Mouse (Mus musculus) liver, embryonic 14.5 days (tissue): ENCODE data around the gene P2ry6. TPM values are rescaled to one million over a fixed set of nuclear protein-coding genes. Genes with fewer than 3 reads are reported as not detected.
A peak's percentile ranks its signal among the peaks of the same experiment; 100 is the strongest.

Experiments used
- ATAC-seq: fragments of 200-750 bp; cut with Nextera tagmentation; 2 replicates; pipeline ENCODE4 v1.8.0; 2017; ENCODE audit warnings: moderate number of reproducible peaks, mild to moderate bottlenecking, moderate library complexity; ENCODE audit not compliant: insufficient read depth
- DNase-seq, 3 experiments: peaks; one replicate each; pipeline ENCODE4 v3.0.0-alpha.2; 2012 to 2013; ENCODE audit warnings: low read depth in 3 of 3, low spot score in 3 of 3
- H3K27ac ChIP-seq: fragments of 300-500 bp; sonication (generic); 2 replicates; pipeline ENCODE4 v1.5.1; 2014; ENCODE audit warnings: moderate library complexity, mild to moderate bottlenecking, control low read depth, inconsistent platforms
- H3K27me3 ChIP-seq: fragments of 300-500 bp; sonication (generic); 2 replicates; pipeline ENCODE4 v1.6.1; 2014; ENCODE audit warnings: mild to moderate bottlenecking, low read length, moderate library complexity; ENCODE audit not compliant: control insufficient read depth, insufficient read depth
- H3K36me3 ChIP-seq: fragments of 300-500 bp; sonication (generic); replicated peaks from 2 replicates; pipeline ENCODE4 v1.6.1; 2014; ENCODE audit warnings: low read depth; ENCODE audit not compliant: control insufficient read depth, insufficient read depth
- H3K4me1 ChIP-seq, 2 experiments: fragments of 200-500 bp in 1 of 2; fragments of 300-500 bp in 1 of 2; sonication (generic) in 1 of 2; replicated peaks; 2 replicates each; pipeline ENCODE4 v1.6.1; 2012 to 2014; ENCODE audit warnings: antibody characterized with exemption in 1 of 2, inconsistent platforms in 1 of 2, low read length in 1 of 2; ENCODE audit not compliant: control insufficient read depth in 2 of 2, insufficient read depth in 2 of 2
- H3K4me2 ChIP-seq: fragments of 300-500 bp; sonication (generic); 2 replicates; pipeline ENCODE4 v1.6.1; 2014; ENCODE audit warnings: low read depth, mild to moderate bottlenecking, control low read depth, moderate library complexity
- H3K4me3 ChIP-seq, 2 experiments: fragments of 200-500 bp in 1 of 2; fragments of 300-500 bp in 1 of 2; sonication (generic) in 1 of 2; 2 replicates each; pipeline ENCODE4 v1.5.1; 2012 to 2014; ENCODE audit warnings: low read depth in 2 of 2, low read length in 2 of 2, mild to moderate bottlenecking in 2 of 2, control low read depth in 1 of 2, inconsistent platforms in 1 of 2, moderate library complexity in 1 of 2; ENCODE audit not compliant: insufficient read depth in 1 of 2
- H3K9ac ChIP-seq: fragments of 300-500 bp; sonication (generic); replicated peaks from 2 replicates; pipeline ENCODE4 v1.6.1; 2014; ENCODE audit warnings: mild to moderate bottlenecking, control low read depth, moderate library complexity
- H3K9me3 ChIP-seq: fragments of 300-500 bp; sonication (generic); 2 replicates; pipeline ENCODE4 v1.6.1; 2016; ENCODE audit warnings: low read length, mixed read lengths; ENCODE audit not compliant: control insufficient read depth
- CTCF ChIP-seq: IDR thresholded peaks from 2 replicates; pipeline ENCODE4 v1.5.1; 2016; ENCODE audit warnings: antibody characterized with exemption, low read depth, control low read depth
- EP300 ChIP-seq: IDR thresholded peaks from 2 replicates; pipeline ENCODE4 v1.6.1; 2016; ENCODE audit warnings: antibody characterized with exemption, low read depth
- WGBS: fragments of 180-500 bp; shearing (Covaris S2); extraction: QIAGEN DNeasy Blood & Tissue Kit; methylation state at CpG from one replicate; pipeline ENCODE4 v1.1.7; 2014; ENCODE audit not compliant: insufficient replicate concordance; 5-methylcytosine and 5-hydroxymethylcytosine counted together
- polyA plus RNA-seq, 2 experiments: library from polyadenylated mRNA; depleted of rRNA in 1 of 2; stranded (reverse) in 1 of 2; unstranded in 1 of 2; fragments of >200 nt; fragmentation: Nextera tagmentation in 1 of 2; extraction: Ambion mirVana in 1 of 2; gene quantifications; 2 replicates each; pipeline versions ENCODE4 v1.2.1 to v1.2.3; 2012 to 2014

The P2ry6 gene
- polyA plus RNA-seq, 2 experiments = 2.0 to 2.9 TPM

GRCm38 (mm10) chr7:100997215-100997614 is 22.8 kb upstream of the P2ry6 start:
- no peak overlapping the region for H3K4me2 ChIP-seq
- TF ChIP-seq EP300 (no peak), CTCF (no peak)
- ATAC-seq = peak; percentile 23; the same call in 1 of the 2 replicates
- no peak overlapping the region for H3K4me3 ChIP-seq
- no peak overlapping the region for H3K27ac ChIP-seq
- WGBS = 56% methylated on average over 1 of the region's 1 CpGs
- DNase-seq = no peak
- H3K4me1 ChIP-seq = peaks cover 0 to 11% of the 10 kb centered on the region in 2 experiments; a peak in 3 of 4 replicates
- H3K27me3 ChIP-seq = no peaks in the 10 kb centered on the region
- H3K36me3 ChIP-seq = no peaks in the 10 kb centered on the region
- H3K9ac ChIP-seq = no peak overlapping the region
- no peaks in the 10 kb centered on the region for H3K9me3 ChIP-seq

- Histone ChIP-seq H3K4me2 (no peak overlapping the region), H3K9me3 (no peaks in the 10 kb centered on the region), H3K4me1 (peaks cover 0 to 12% of the 10 kb centered on the region in 2 experiments; a peak in 3 of 4 replicates), H3K36me3 (no peaks in the 10 kb centered on the region), H3K27ac (no peak overlapping the region), H3K27me3 (no peaks in the 10 kb centered on the region), H3K4me3 (no peak overlapping the region), H3K9ac (no peak overlapping the region)
- ATAC-seq (0 out of 2 replicates have a peak, but pooled peaks have one; percentile 18), DNase-seq (no peak)
- 26% methylated on average over 3 of the region's 3 CpGs for WGBS
- TF ChIP-seq CTCF (no peak), EP300 (peak; percentile 33; the same call in 1 of the 2 replicates)
These were observed 21.5 kb upstream of the P2ry6 start for GRCm38 (mm10) chr7:100995951-100996350.

GRCm38 (mm10) chr7:100995260-100995864 is 20.9 kb upstream of the P2ry6 start:
- no peak overlapping the region for H3K9ac ChIP-seq
- DNase-seq (no peak), ATAC-seq (no peak)
- WGBS = 63% methylated on average over 7 of the region's 7 CpGs
- no peaks in the 10 kb centered on the region for H3K27me3 ChIP-seq
- no peak overlapping the region for H3K4me3 ChIP-seq
- no peak for TF ChIP-seq CTCF
- TF ChIP-seq EP300 = no peak
- H3K9me3 ChIP-seq = no peaks in the 10 kb centered on the region
- H3K4me2 ChIP-seq = no peak overlapping the region
- H3K36me3 ChIP-seq = no peaks in the 10 kb centered on the region
- H3K4me1 ChIP-seq = peaks cover 0 to 14% of the 10 kb centered on the region in 2 experiments; a peak in 3 of 4 replicates
- H3K27ac ChIP-seq = no peak overlapping the region

DNA sequence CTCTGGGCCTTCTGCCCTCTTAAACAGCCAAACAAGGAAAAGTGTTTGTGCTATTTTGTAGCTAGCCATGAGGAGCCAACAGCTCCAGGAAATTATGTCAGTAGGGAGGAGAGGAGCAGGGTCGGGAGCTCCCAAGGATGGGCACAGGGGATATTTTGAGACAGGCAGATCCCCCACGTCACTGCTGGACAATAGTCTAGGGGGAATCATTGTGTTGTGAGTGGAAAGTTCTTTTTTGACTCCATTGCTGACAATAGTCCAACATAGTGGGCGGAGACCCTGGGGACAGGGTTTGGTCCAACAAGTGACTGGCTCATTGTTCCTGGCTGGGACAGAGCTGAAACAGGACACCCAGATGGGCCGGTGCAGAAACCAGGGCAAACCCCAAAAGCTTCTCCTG is 18.7 kb upstream of the P2ry6 start:
- peaks cover 0 to 15% of the 10 kb centered on the region in 2 experiments; a peak in 3 of 4 replicates for H3K4me1 ChIP-seq
- no peaks in the 10 kb centered on the region for H3K36me3 ChIP-seq
- ATAC-seq = no peak
- 60% methylated on average over 4 of the region's 4 CpGs for WGBS
- TF ChIP-seq EP300 (no peak), CTCF (no peak)
- H3K4me2 ChIP-seq = no peak overlapping the region
- no peaks in the 10 kb centered on the region for H3K27me3 ChIP-seq
- DNase-seq = no peak
- no peaks in the 10 kb centered on the region for H3K9me3 ChIP-seq
- no peak overlapping the region for H3K9ac ChIP-seq
- H3K4me3 ChIP-seq = no peak overlapping the region
- no peak overlapping the region for H3K27ac ChIP-seq

GRCm38 (mm10) chr7:100991972-100992371 is 17.5 kb upstream of the P2ry6 start:
- no peak for DNase-seq
- 63% methylated on average over 3 of the region's 3 CpGs for WGBS

More at GRCm38 (mm10) chr7:100991972-100992371, 17.5 kb upstream of the P2ry6 start:
- H3K4me1 ChIP-seq = peaks cover 0 to 9% of the 10 kb centered on the region in 2 experiments; a peak in 3 of 4 replicates
- no peak overlapping the region for H3K9ac ChIP-seq
- no peaks in the 10 kb centered on the region for H3K9me3 ChIP-seq
- H3K36me3 ChIP-seq = no peaks in the 10 kb centered on the region
- no peak for ATAC-seq
- H3K27me3 ChIP-seq = no peaks in the 10 kb centered on the region
- H3K4me2 ChIP-seq = no peak overlapping the region
- no peak overlapping the region for H3K4me3 ChIP-seq
- no peak overlapping the region for H3K27ac ChIP-seq
- no peak for TF ChIP-seq CTCF
- no peak for TF ChIP-seq EP300
